In genomic region chr8:112257311-112257894, GRCm38 (mm10) we compare ENCODE assay signal across 9 mouse cellular contexts.
DNase-seq lines count a peak whose midpoint lies in the region; ATAC-seq lines count a peak whose summit lies in the region.
"Had no signal": no experiment of that assay in that cellular context is flagged by ENCODE, and none has a peak within 500 bp of the region (broad histone marks: within the 10 kb centered on the region; RNA-seq: fewer than 3 reads in every experiment).

No protein-coding gene starts in this region.

- no peak overlapping the region for H3K4me3 ChIP-seq in kidney, embryonic 16.5 days (ENCODE audit: low read length)
- peak overlapping the region; percentile 29 for H3K4me3 ChIP-seq in forebrain, embryonic 15.5 days
- peak overlapping the region; percentile 17 for H3K4me3 ChIP-seq in midbrain, embryonic 15.5 days

- H3K4me1 ChIP-seq in kidney, embryonic 16.5 days (ENCODE audit: insufficient read depth, low read length) = no peaks in the 10 kb centered on the region
- H3K4me1 ChIP-seq in forebrain, embryonic 15.5 days = peaks cover 14% of the 10 kb centered on the region
- peaks cover 14% of the 10 kb centered on the region for H3K4me1 ChIP-seq in midbrain, embryonic 15.5 days

- H3K36me3 ChIP-seq in kidney, embryonic 16.5 days (ENCODE audit: insufficient read depth, low read length) = no peaks in the 10 kb centered on the region
- no peaks in the 10 kb centered on the region for H3K36me3 ChIP-seq in forebrain, embryonic 15.5 days
- no peaks in the 10 kb centered on the region for H3K36me3 ChIP-seq in midbrain, embryonic 15.5 days (replicated peaks)
- H3K36me3 ChIP-seq: G1E had no signal

- DNase-seq in kidney, adult 18-20 months = no peak
- DNase-seq in embryo, embryonic 9.5 days (ENCODE audit: extremely low spot score) = peak; percentile 9
- DNase-seq in natural killer cell, adult 2 months (ENCODE audit: low spot score in 2 of 2) = no peak
- no peak for DNase-seq in thymus, postnatal 14 days
- no peak for DNase-seq in kidney, postnatal 25 days

- H3K27ac ChIP-seq in kidney, embryonic 16.5 days (ENCODE audit: low read length) = no peak overlapping the region
- H3K27ac ChIP-seq in forebrain, embryonic 15.5 days (replicated peaks) = peak overlapping the region; percentile 81
- peak overlapping the region; percentile 58 for H3K27ac ChIP-seq in midbrain, embryonic 15.5 days

- WGBS in kidney, embryonic 16.5 days = 24% methylated on average over 18 of the region's 18 CpGs
- 2% methylated on average over 18 of the region's 18 CpGs for WGBS in forebrain, embryonic 15.5 days
- 10% methylated on average over 18 of the region's 18 CpGs for WGBS in midbrain, embryonic 15.5 days

- no peaks in the 10 kb centered on the region for H3K27me3 ChIP-seq in kidney, embryonic 16.5 days (ENCODE audit: insufficient read depth, low read length)
- no peaks in the 10 kb centered on the region for H3K27me3 ChIP-seq in forebrain, embryonic 15.5 days
- H3K27me3 ChIP-seq in midbrain, embryonic 15.5 days (replicated peaks) = no peaks in the 10 kb centered on the region

- H3K4me2 ChIP-seq in kidney, embryonic 16.5 days (replicated peaks; ENCODE audit: low read depth, low read length) = peak overlapping the region; percentile 18; the same call in 1 of the 2 replicates
- peak overlapping the region; percentile 48 for H3K4me2 ChIP-seq in forebrain, embryonic 15.5 days (replicated peaks)
- H3K4me2 ChIP-seq in midbrain, embryonic 15.5 days = peak overlapping the region; percentile 44

- no peak for ATAC-seq in kidney, embryonic 16.5 days (ENCODE audit: low FRiP score, low TSS enrichment)
- ATAC-seq in forebrain, embryonic 15.5 days (replicated peaks) = peak; percentile 68
- 0 out of 2 replicates have a peak, but pooled peaks have one; percentile 33 for ATAC-seq in midbrain, embryonic 15.5 days (replicated peaks)

- H3K9me3 ChIP-seq in kidney, embryonic 16.5 days (ENCODE audit: low read length) = no peaks in the 10 kb centered on the region
- no peaks in the 10 kb centered on the region for H3K9me3 ChIP-seq in forebrain, embryonic 15.5 days
- no peaks in the 10 kb centered on the region for H3K9me3 ChIP-seq in midbrain, embryonic 15.5 days

- no peak overlapping the region for H3K9ac ChIP-seq in kidney, embryonic 16.5 days (replicated peaks; ENCODE audit: low read length)
- peak overlapping the region; percentile 23 for H3K9ac ChIP-seq in forebrain, embryonic 15.5 days (replicated peaks)
- H3K9ac ChIP-seq in midbrain, embryonic 15.5 days = no peak overlapping the region; the same call in 1 of the 2 replicates
